ENCODE assay signal across 32 mouse cellular contexts in genomic region chr16:6287699-6288098, GRCm38 (mm10).
DNase-seq lines count a peak whose midpoint lies in the region; ATAC-seq and TF ChIP-seq lines count a peak whose summit lies in the region.
"Had no signal": no experiment of that assay in that cellular context is flagged by ENCODE, and none has a peak within 500 bp of the region (broad histone marks: within the 10 kb centered on the region; RNA-seq: fewer than 3 reads in every experiment).

No protein-coding gene starts in this region.

- no peaks in the 10 kb centered on the region for H3K27me3 ChIP-seq in embryonic facial prominence, embryonic 14.5 days (replicated peaks; ENCODE audit: control insufficient read depth, insufficient read depth, low read length)
- H3K27me3 ChIP-seq in embryonic facial prominence, embryonic 10.5 days (replicated peaks; ENCODE audit: low read depth, poor library complexity, severe bottlenecking) = no peaks in the 10 kb centered on the region
- H3K27me3 ChIP-seq: embryonic facial prominence, embryonic 12.5 days; heart, embryonic 12.5 days; hindbrain, embryonic 12.5 days; limb, embryonic 15.5 days; liver, embryonic 13.5 days; megakaryocyte, embryonic 14.5 days; midbrain, embryonic 13.5 days; Patski had no signal

- ATAC-seq in embryonic facial prominence, embryonic 14.5 days (ENCODE audit: low read depth) = no peak
- ATAC-seq in frontal cortex, adult (ENCODE audit: low TSS enrichment) = peak; percentile 38; the same call in 1 of the 2 replicates
- ATAC-seq: intestine, postnatal 0 days; lung, postnatal 0 days; midbrain, embryonic 13.5 days; Patski had no signal

- no peaks in the 10 kb centered on the region for H3K36me3 ChIP-seq in embryonic facial prominence, embryonic 14.5 days (ENCODE audit: control insufficient read depth, insufficient read depth, low read length)
- H3K36me3 ChIP-seq in embryonic facial prominence, embryonic 10.5 days (replicated peaks) = no peaks in the 10 kb centered on the region
- H3K36me3 ChIP-seq: embryonic facial prominence, embryonic 12.5 days; heart, embryonic 12.5 days; hindbrain, embryonic 12.5 days; limb, embryonic 10.5 days; limb, embryonic 15.5 days; liver, embryonic 13.5 days; midbrain, embryonic 13.5 days had no signal

- H3K9me3 ChIP-seq in embryonic facial prominence, embryonic 14.5 days (ENCODE audit: control insufficient read depth, low read length) = no peaks in the 10 kb centered on the region
- H3K9me3 ChIP-seq in embryonic facial prominence, embryonic 10.5 days = no peaks in the 10 kb centered on the region
- H3K9me3 ChIP-seq: embryonic facial prominence, embryonic 12.5 days; heart, embryonic 12.5 days; hindbrain, embryonic 12.5 days; limb, embryonic 10.5 days; limb, embryonic 15.5 days; liver, embryonic 13.5 days; megakaryocyte, embryonic 14.5 days; midbrain, embryonic 13.5 days had no signal

- H3K4me1 ChIP-seq in embryonic facial prominence, embryonic 14.5 days (ENCODE audit: control insufficient read depth, insufficient read depth, low read length) = no peaks in the 10 kb centered on the region
- H3K4me1 ChIP-seq in embryonic facial prominence, embryonic 10.5 days = no peaks in the 10 kb centered on the region
- H3K4me1 ChIP-seq: embryonic facial prominence, embryonic 12.5 days; heart, embryonic 12.5 days; limb, embryonic 10.5 days; limb, embryonic 15.5 days; liver, embryonic 13.5 days; megakaryocyte, embryonic 14.5 days had no signal

- H3K4me3 ChIP-seq in embryonic facial prominence, embryonic 14.5 days (ENCODE audit: low read depth, low read length) = no peak overlapping the region
- no peak overlapping the region for H3K4me3 ChIP-seq in embryonic facial prominence, embryonic 10.5 days
- H3K4me3 ChIP-seq in layer of hippocampus, adult 2 months = no peak overlapping the region
- H3K4me3 ChIP-seq: embryonic facial prominence, embryonic 12.5 days; heart, adult 2 months; heart, embryonic 12.5 days; hindbrain, embryonic 12.5 days; limb, embryonic 10.5 days; limb, embryonic 15.5 days; liver, embryonic 13.5 days; megakaryocyte, embryonic 14.5 days; midbrain, embryonic 13.5 days; myocyte had no signal

- H3K9ac ChIP-seq in embryonic facial prominence, embryonic 14.5 days (ENCODE audit: low read depth, low read length) = no peak overlapping the region
- H3K9ac ChIP-seq: embryonic facial prominence, embryonic 12.5 days; heart, embryonic 12.5 days; hindbrain, embryonic 12.5 days; limb, embryonic 15.5 days; liver, embryonic 13.5 days; midbrain, embryonic 13.5 days had no signal

- WGBS in embryonic facial prominence, embryonic 14.5 days = 77% methylated on average over 2 of the region's 2 CpGs
- WGBS in embryonic facial prominence, embryonic 10.5 days = 78% methylated on average over 2 of the region's 2 CpGs

- H3K27ac ChIP-seq in embryonic facial prominence, embryonic 14.5 days (replicated peaks; ENCODE audit: low read depth, low read length) = no peak overlapping the region
- H3K27ac ChIP-seq in embryonic facial prominence, embryonic 10.5 days (replicated peaks) = no peak overlapping the region
- peak overlapping the region; percentile 53; the same call in 1 of the 2 replicates for H3K27ac ChIP-seq in layer of hippocampus, adult 2 months
- H3K27ac ChIP-seq: embryonic facial prominence, embryonic 12.5 days; heart, adult 2 months; hindbrain, embryonic 12.5 days; limb, embryonic 10.5 days; limb, embryonic 15.5 days; liver, embryonic 13.5 days; midbrain, embryonic 13.5 days had no signal

- DNase-seq in embryonic facial prominence, embryonic 14.5 days (ENCODE audit: low spot score) = peak; percentile 9
- no peak for DNase-seq in embryonic facial prominence, embryonic 10.5 days (ENCODE audit: low spot score)
- no peak for DNase-seq in frontal cortex, postnatal 25 days (ENCODE audit: low spot score in 2 of 2)
- no peak for DNase-seq in layer of hippocampus, adult 2 months (ENCODE audit: low spot score in 2 of 2)
- no peak for DNase-seq in layer of hippocampus, postnatal 25 days (ENCODE audit: extremely low spot score in 1 of 2, low spot score in 1 of 2)
- DNase-seq in brain, adult 2 months (ENCODE audit: low read depth, low spot score) = peak; percentile 37
- no peak for DNase-seq in ovary, postnatal 36 days (ENCODE audit: low spot score)
- DNase-seq: adrenal gland, postnatal 10 days; cerebellum, adult 18-20 months; cerebellum, postnatal 14 days; gastrocnemius, postnatal 36 days; heart, adult 2 months; kidney, adult 9 months; kidney, postnatal 14 days; liver, embryonic 13.5 days; lung, adult 18-20 months; lung, postnatal 4 days; retina, postnatal 1 day; right cerebral cortex, postnatal 14 days; thymus, postnatal 4 days had no signal

- no peak overlapping the region for H3K4me2 ChIP-seq in embryonic facial prominence, embryonic 14.5 days (ENCODE audit: low read depth, low read length)
- H3K4me2 ChIP-seq: embryonic facial prominence, embryonic 12.5 days; heart, embryonic 12.5 days; hindbrain, embryonic 12.5 days; limb, embryonic 15.5 days; liver, embryonic 13.5 days; midbrain, embryonic 13.5 days had no signal

- no peak for TF ChIP-seq CTCF in layer of hippocampus, adult 2 months (conservative IDR thresholded peaks at IDR 0.05)

Comparison
In these comparisons a context has a peak if more than half of its experiments do, and no peak if none do; other contexts are left out.
1. DNase-seq: peak in embryonic facial prominence, embryonic 14.5 days (single experiment) and brain, adult 2 months (single experiment); none in embryonic facial prominence, embryonic 10.5 days (single experiment), frontal cortex, postnatal 25 days (0 of 2), layer of hippocampus, adult 2 months (0 of 2), layer of hippocampus, postnatal 25 days (0 of 2) and ovary, postnatal 36 days (single experiment).